Mouse (Mus musculus) liver, adult 2 months (tissue): Measurements from ENCODE around the gene Mthfd1. TPM values are rescaled to one million over a fixed set of nuclear protein-coding genes. Genes with fewer than 3 reads are reported as not detected.

ENCODE experiments used
- DNase-seq: peaks from one replicate; pipeline ENCODE4 v3.0.0-alpha.2; 2011; ENCODE audit warnings: low read depth, low spot score; ENCODE audit errors: extremely low read depth
- H3K27ac ChIP-seq: fragments of 200-500 bp; replicated peaks from 2 replicates; pipeline ENCODE4 v1.5.1; 2012; ENCODE audit warnings: low read depth, mild to moderate bottlenecking, control low read depth, inconsistent platforms, low read length; ENCODE audit not compliant: insufficient read depth
- H3K27me3 ChIP-seq: fragments of 200-500 bp; 2 replicates; pipeline ENCODE4 v1.6.1; 2012; ENCODE audit warnings: mild to moderate bottlenecking, moderate library complexity, low read length, inconsistent platforms; ENCODE audit not compliant: control insufficient read depth, insufficient read depth
- H3K36me3 ChIP-seq: fragments of 200-500 bp; 2 replicates; pipeline ENCODE4 v1.6.1; 2012; ENCODE audit warnings: low read length, inconsistent platforms; ENCODE audit not compliant: control insufficient read depth, insufficient read depth
- H3K4me1 ChIP-seq: fragments of 200-500 bp; 2 replicates; pipeline ENCODE4 v1.6.1; 2011; ENCODE audit warnings: low read length; ENCODE audit not compliant: control insufficient read depth, insufficient read depth
- H3K4me3 ChIP-seq: fragments of 200-500 bp; 2 replicates; pipeline ENCODE4 v1.5.1; 2011; ENCODE audit warnings: low read depth, mild to moderate bottlenecking, control low read depth, low read length, moderate library complexity; ENCODE audit not compliant: insufficient read depth
- H3K79me2 ChIP-seq: fragments of 200-500 bp; 2 replicates; pipeline ENCODE4 v1.6.1; 2012; ENCODE audit warnings: inconsistent platforms, mild to moderate bottlenecking, low read length, moderate library complexity; ENCODE audit not compliant: control insufficient read depth, insufficient read depth
- H3K9ac ChIP-seq: fragments of 200-500 bp; 2 replicates; pipeline ENCODE4 v1.6.1; 2012; ENCODE audit warnings: low read depth, mild to moderate bottlenecking, control low read depth, inconsistent platforms, low read length
- CTCF ChIP-seq: fragments of 200-500 bp; IDR thresholded peaks from 2 replicates; pipeline ENCODE4 v1.5.1; 2011; ENCODE audit warnings: low read depth, low read length, control low read depth
- POLR2A ChIP-seq: fragments of 200-500 bp; IDR thresholded peaks from 2 replicates; pipeline ENCODE4 v1.6.1; 2011; ENCODE audit warnings: low read length, control low read depth; ENCODE audit not compliant: insufficient read depth; ENCODE audit errors: extremely low read depth
- WGBS: fragments of 180-500 bp; shearing (Covaris S2); methylation state at CpG from one replicate; pipeline ENCODE4 v1.1.7; 2018; 5-methylcytosine and 5-hydroxymethylcytosine counted together
- polyA plus RNA-seq: library from polyadenylated mRNA; depleted of rRNA; stranded (reverse); fragments of >200 nt; gene quantifications from 2 replicates; pipeline ENCODE4 v1.2.3, GENCODE M21; 2012
- total RNA-seq: library from RNA; depleted of rRNA; stranded (reverse); fragments of >200 nt; gene quantifications from 2 replicates; pipeline ENCODE4 v1.2.3, GENCODE M21; 2014

Mthfd1 gene
- total and polyA plus RNA-seq, 2 experiments = 112 to 188 TPM

DNA sequence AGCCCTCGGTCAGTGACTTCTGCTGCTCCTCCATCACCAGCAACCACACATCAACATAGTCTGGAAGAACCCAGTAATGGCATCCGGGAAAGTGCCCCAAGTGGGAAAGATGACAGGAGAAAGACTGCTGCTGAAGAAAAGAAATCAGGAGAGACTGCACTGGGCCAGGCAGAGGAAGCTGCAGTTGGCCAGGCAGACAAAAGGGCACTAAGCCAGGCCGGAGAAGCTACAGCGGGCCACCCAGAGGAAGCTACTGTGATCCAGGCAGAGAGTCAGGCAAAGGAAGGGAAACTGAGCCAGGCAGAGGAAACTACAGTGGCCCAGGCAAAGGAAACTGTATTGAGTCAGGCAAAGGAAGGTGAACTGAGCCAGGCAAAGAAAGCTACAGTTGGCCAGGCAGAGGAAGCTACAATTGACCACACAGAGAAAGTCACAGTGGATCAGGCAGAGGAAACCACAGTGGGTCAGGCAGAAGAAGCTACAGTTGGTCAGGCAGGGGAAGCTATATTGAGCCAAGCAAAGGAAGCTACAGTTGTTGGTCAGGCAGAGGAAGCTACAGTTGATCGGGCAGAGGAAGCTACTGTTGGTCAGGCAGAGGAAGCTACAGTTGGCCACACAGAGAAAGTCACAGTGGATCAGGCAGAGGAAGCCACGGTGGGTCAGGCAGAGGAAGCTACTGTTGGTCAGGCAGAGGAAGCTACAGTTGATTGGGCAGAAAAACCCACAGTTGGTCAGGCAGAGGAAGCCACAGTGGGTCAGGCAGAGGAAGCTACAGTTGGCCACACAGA is 73.7 kb downstream of the Mthfd1 start:
- Histone ChIP-seq H3K79me2 (no peaks in the 10 kb centered on the region), H3K27me3 (no peaks in the 10 kb centered on the region), H3K27ac (no peak overlapping the region), H3K4me1 (no peaks in the 10 kb centered on the region), H3K9ac (no peak overlapping the region), H3K36me3 (peaks cover 22% of the 10 kb centered on the region), H3K4me3 (no peak overlapping the region)
- WGBS = 89% methylated on average over 6 of the region's 6 CpGs
- no peak for DNase-seq
- TF ChIP-seq CTCF = no peak
- no peak for TF ChIP-seq POLR2A

DNA sequence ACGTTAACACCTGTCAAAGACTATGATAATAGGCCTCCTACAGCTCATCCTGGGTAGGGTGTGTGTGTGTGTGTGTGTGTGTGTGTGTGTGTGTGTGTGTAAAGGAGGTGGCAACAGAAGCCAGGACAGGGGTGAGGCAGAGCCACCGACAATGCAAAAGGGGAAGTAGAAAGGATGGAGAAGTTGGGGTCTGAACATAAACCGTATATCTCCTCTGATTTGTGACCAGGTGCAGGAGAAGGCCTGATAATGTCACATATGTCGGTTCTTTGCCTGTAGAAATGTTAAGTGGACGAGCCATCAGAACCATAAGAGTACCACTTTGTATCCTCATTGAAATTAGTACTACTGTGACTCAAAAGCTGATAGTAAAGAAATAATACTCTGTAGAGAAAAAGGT is 78.6 kb downstream of the Mthfd1 start:
- Histone ChIP-seq H3K4me3 (no peak overlapping the region), H3K27ac (no peak overlapping the region), H3K4me1 (no peaks in the 10 kb centered on the region), H3K27me3 (no peaks in the 10 kb centered on the region), H3K9ac (no peak overlapping the region), H3K79me2 (no peaks in the 10 kb centered on the region), H3K36me3 (peaks cover 3% of the 10 kb centered on the region; the same call in 1 of the 2 replicates)
- DNase-seq = no peak
- TF ChIP-seq POLR2A (no peak), CTCF (no peak)
- WGBS = 93% methylated on average over 5 of the region's 5 CpGs

DNA sequence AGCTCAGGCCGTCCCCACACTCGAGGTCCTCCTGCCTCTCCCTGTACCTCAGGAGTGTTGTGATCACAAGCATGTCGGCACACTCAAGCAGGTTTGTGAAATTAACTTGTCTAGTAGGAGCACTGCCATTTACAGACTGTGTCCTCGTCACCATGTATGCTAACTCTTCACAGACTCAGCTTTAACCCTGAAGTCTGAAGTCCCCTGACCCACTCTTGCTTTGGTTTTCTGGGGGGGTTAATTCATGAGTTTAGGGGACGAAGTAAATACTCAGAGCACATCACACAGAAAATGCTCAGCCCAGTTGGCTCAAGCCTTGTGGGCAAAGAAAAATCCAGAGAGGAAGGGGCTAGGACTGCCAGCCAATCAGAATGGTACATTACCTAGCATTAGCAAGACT is 80.5 kb downstream of the Mthfd1 start:
- TF ChIP-seq POLR2A (no peak), CTCF (no peak)
- no peaks in the 10 kb centered on the region for H3K27me3 ChIP-seq
- H3K79me2 ChIP-seq = no peaks in the 10 kb centered on the region
- no peak for DNase-seq
- 82% methylated on average over 5 of the region's 5 CpGs for WGBS
- H3K36me3 ChIP-seq = no peaks in the 10 kb centered on the region
- H3K27ac ChIP-seq = no peak overlapping the region
- no peaks in the 10 kb centered on the region for H3K4me1 ChIP-seq
- H3K9ac ChIP-seq = no peak overlapping the region
- no peak overlapping the region for H3K4me3 ChIP-seq

DNA sequence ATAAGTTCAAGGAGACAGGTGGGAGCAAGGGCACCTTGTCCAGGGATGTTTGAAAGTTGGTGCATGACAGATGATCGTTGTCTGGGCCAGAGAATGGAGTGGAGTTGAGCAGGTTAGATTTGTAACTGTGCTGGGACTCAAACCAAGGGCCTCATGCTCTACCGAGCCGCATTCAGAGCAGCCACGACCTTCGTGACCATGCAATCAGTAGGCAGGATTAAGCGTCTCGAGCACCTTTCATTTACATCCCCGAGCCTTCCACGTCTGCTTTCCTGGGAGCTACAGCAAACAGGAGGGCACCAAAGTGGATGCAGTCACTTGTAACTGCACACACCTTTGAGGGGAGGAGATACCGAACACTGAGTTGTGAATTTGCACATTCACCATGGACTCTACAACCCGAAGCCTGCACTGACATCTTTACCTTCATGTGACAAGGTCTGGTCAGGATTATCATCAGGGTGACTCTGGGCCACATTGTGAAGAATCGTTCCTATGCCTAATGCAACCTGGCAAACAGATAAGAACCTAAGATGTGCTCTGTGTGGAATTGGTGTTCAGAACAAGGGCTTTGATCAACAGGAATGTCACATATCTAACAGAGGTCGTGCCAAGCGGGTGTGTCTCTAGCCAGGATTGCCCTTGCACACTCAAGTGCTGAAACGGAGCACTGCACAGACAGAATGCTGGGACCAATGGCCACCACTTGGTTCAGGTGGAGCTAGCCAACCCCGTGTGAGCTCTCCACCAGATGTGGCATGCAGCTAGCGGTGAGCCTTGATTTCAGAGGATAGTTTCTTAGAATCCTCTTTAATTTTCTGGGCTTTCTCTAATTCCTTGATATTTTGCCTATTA is 81.2 kb downstream of the Mthfd1 start:
- H3K27me3 ChIP-seq = no peaks in the 10 kb centered on the region
- H3K79me2 ChIP-seq = no peaks in the 10 kb centered on the region
- DNase-seq = no peak
- TF ChIP-seq CTCF (no peak), POLR2A (no peak)
- WGBS = 71% methylated on average over 17 of the region's 17 CpGs
- no peak overlapping the region for H3K27ac ChIP-seq
- H3K4me3 ChIP-seq = no peak overlapping the region
- no peaks in the 10 kb centered on the region for H3K36me3 ChIP-seq
- no peak overlapping the region for H3K9ac ChIP-seq
- no peaks in the 10 kb centered on the region for H3K4me1 ChIP-seq

DNA sequence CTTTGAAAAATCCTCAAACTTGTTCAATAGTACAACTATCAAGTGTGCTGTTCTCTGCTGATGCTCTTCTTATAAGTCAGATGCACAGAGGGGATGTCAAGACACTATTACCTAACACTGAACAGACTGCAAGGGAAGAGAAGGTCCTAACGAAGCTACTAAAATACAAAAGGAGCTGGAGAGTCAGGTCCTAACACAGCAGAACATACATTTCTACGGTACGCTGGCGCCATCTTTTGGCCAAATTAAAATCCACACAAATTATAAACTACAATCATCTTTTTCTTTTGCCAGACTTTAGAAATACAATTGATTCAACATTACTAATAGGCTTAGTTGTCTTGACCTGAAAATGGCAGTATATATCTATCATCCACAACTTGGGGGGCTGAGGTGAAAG is 86.0 kb downstream of the Mthfd1 start:
- Histone ChIP-seq H3K9ac (no peak overlapping the region), H3K36me3 (no peaks in the 10 kb centered on the region), H3K4me3 (no peak overlapping the region), H3K27me3 (no peaks in the 10 kb centered on the region), H3K27ac (no peak overlapping the region), H3K4me1 (no peaks in the 10 kb centered on the region), H3K79me2 (no peaks in the 10 kb centered on the region)
- peak; percentile 46 for DNase-seq
- 2% methylated on average over 4 of the region's 4 CpGs for WGBS
- no peak for TF ChIP-seq POLR2A
- TF ChIP-seq CTCF = peak; percentile 41; the same call in 1 of the 2 replicates
